Mouse (Mus musculus): ENCODE measurements around the gene Capn11.
A peak's percentile ranks its signal among the peaks of the same experiment; 100 is the strongest.

Gene Capn11

GRCm38 (mm10) chr17:45582715-45583355 is 76.3 kb downstream of the Capn11 start:
- DNase-seq (ENCODE audit: low spot score in 2 of 2): no peak

GRCm38 (mm10) chr17:45582188-45582587 is 76.9 kb downstream of the Capn11 start:
- no peak for DNase-seq (ENCODE audit: low spot score in 2 of 2)

GRCm38 (mm10) chr17:45581567-45581983 is 77.5 kb downstream of the Capn11 start:
- DNase-seq (ENCODE audit: low spot score in 2 of 2): peak in 1 of 2 experiments; percentile 48

- DNase-seq (ENCODE audit: low spot score in 2 of 2): no peak
These were observed 78.1 kb downstream of the Capn11 start for GRCm38 (mm10) chr17:45580958-45581477.

Measured in frontal cortex, postnatal 25 days (tissue).